Mouse (Mus musculus) limb, embryonic 10.5 days (tissue): ENCODE data around the gene Flot1. TPM values are rescaled to one million over a fixed set of nuclear protein-coding genes. Genes with fewer than 3 reads are reported as not detected.

Experiments used
- DNase-seq: peaks from one replicate; pipeline ENCODE4 v3.0.0-alpha.2; 2017; ENCODE audit warnings: low spot score
- H3K27ac ChIP-seq: fragments of 300-500 bp; sonication (generic); 2 replicates; pipeline ENCODE4 v1.5.1; 2016; ENCODE audit warnings: mild to moderate bottlenecking
- H3K27me3 ChIP-seq: fragments of 300-500 bp; sonication (generic); 2 replicates; pipeline ENCODE4 v1.6.1; 2016; ENCODE audit warnings: low read depth, mild to moderate bottlenecking; ENCODE audit not compliant: poor library complexity, severe bottlenecking
- H3K36me3 ChIP-seq: fragments of 300-500 bp; sonication (generic); 2 replicates; pipeline ENCODE4 v1.6.1; 2016; ENCODE audit warnings: mild to moderate bottlenecking, moderate library complexity
- H3K4me1 ChIP-seq: fragments of 300-500 bp; sonication (generic); 2 replicates; pipeline ENCODE4 v1.6.1; 2016
- H3K4me3 ChIP-seq: fragments of 300-500 bp; sonication (generic); 2 replicates; pipeline ENCODE4 v1.5.1; 2016; ENCODE audit warnings: mild to moderate bottlenecking, moderate library complexity
- H3K9me3 ChIP-seq: fragments of 300-500 bp; sonication (generic); replicated peaks from 2 replicates; pipeline ENCODE4 v1.6.1; 2016; ENCODE audit warnings: mild to moderate bottlenecking
- WGBS: fragments of 180-500 bp; shearing (Covaris S2); methylation state at CpG from one replicate; pipeline ENCODE4 v1.1.7; 2016; 5-methylcytosine and 5-hydroxymethylcytosine counted together
- polyA plus RNA-seq: library from polyadenylated mRNA; unstranded; fragments of >200 nt; fragmentation: Nextera tagmentation; extraction: Ambion mirVana; gene quantifications from 2 replicates; pipeline ENCODE4 v1.2.1, GENCODE M21; 2016

Gene Flot1
- 43.0 and 49.7 TPM in 2 replicates for polyA plus RNA-seq

- peak within 1 kb of the TSS; percentile 78 for H3K4me3 ChIP-seq
- peaks cover 37% of the 10 kb centered on the region for H3K36me3 ChIP-seq
- H3K9me3 ChIP-seq: no peaks in the 10 kb centered on the region
- peak within 1 kb of the TSS; percentile 91 for H3K27ac ChIP-seq
- peak; percentile 96 for DNase-seq
- H3K27me3 ChIP-seq: peaks cover 21% of the 10 kb centered on the region
- WGBS: 0% methylated on average over 47 of the region's 47 CpGs
- H3K4me1 ChIP-seq: peaks cover 35% of the 10 kb centered on the region
Observed at GRCm38 (mm10) chr17:35822964-35823937, at the start of gene Flot1. Gene Flot1 (plus strand): TSS chr17:35823230.

DNA sequence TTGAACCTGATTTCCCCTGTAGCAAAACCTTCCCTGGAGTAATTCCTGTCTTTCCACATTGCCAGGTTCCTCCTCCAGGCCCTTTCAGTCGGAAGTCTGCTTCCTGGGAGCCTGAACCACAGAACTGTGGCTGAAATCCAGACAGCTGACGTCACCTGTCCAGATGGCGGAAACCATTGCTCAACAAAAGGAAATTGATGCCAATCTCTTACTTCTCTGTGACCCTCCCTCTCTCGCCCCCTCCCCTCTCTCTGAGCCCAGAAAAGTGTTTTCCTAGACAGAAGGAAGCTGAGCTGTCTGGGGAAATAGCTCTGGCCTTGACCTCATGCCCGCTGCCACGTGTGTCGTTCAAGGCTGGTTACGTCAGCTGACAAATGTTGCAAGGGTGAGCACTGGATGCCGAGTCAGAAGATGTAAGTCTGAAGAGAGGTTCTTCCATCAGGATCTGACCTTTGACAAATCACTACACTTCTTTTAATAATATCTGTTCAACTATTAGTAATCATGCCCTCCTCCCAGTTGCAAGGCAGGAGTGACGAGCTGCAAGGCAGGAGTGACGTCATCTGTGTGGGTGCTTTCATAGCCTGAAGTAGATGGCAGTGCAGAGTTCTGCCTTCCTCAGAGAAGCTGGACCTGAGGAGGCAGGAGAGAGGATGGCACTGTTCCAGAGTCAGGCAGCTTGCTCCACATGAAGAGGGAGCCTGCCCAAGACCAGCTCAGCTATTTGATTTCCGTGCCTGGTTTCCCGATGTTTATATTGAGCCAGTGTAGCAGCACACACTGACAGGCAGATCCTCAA, 46.0 kb upstream of the Flot1 start:
- no peaks in the 10 kb centered on the region for H3K9me3 ChIP-seq
- no peak for DNase-seq
- H3K4me3 ChIP-seq: no peak overlapping the region
- no peaks in the 10 kb centered on the region for H3K27me3 ChIP-seq
- WGBS: 70% methylated on average over 13 of the region's 13 CpGs
- H3K36me3 ChIP-seq: no peaks in the 10 kb centered on the region
- no peak overlapping the region for H3K27ac ChIP-seq
- 0 out of 2 replicates have a peak, but pooled peaks cover 6% of the 10 kb centered on the region for H3K4me1 ChIP-seq

- Histone ChIP-seq H3K36me3 (no peaks in the 10 kb centered on the region), H3K27ac (no peak overlapping the region), H3K4me1 (0 out of 2 replicates have a peak, but pooled peaks cover 6% of the 10 kb centered on the region), H3K27me3 (no peaks in the 10 kb centered on the region), H3K9me3 (no peaks in the 10 kb centered on the region), H3K4me3 (no peak overlapping the region)
- WGBS: 73% methylated on average over 6 of the region's 6 CpGs
- no peak for DNase-seq
Observed at GRCm38 (mm10) chr17:35778965-35779364, 44.1 kb upstream of the Flot1 start.

DNA sequence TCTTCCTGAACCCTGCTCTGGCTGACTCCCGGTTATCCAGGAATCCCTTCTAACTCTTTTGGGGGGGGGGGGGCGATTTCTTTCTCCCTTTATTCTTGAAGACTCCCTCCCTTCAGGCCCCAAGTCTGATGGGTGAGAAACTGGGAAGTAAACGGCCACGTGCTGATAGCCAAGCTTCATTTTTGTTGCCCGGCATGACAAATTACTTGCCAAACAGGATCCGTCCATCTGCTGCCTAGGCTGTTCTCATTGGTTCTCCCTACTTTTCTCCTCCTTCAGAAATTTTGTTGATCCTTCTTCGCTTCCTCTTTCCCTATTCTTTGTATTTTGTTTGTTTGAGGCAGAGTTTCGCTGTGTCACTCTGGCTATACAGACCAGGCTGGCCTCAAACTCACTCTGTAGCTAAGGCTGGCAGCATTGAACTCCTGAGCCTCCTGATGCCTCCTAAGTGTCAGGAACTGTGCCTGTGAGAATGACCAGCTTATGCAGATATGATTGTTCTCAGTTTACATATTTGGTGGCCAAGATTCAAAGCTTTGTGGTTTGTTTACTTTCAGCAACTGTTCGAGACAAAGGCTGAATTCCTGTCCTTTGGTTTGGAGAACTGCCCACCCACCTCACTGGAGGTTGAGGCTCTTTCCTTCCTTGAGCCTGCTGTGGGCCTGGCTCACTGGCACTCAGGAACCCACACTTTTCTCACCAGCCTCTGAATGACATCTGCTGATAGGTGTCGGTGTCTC, 43.4 kb upstream of the Flot1 start:
- Histone ChIP-seq H3K9me3 (no peaks in the 10 kb centered on the region), H3K36me3 (no peaks in the 10 kb centered on the region), H3K27ac (no peak overlapping the region), H3K4me1 (0 out of 2 replicates have a peak, but pooled peaks cover 6% of the 10 kb centered on the region), H3K27me3 (no peaks in the 10 kb centered on the region), H3K4me3 (no peak overlapping the region)
- WGBS: 68% methylated on average over 10 of the region's 10 CpGs
- DNase-seq: no peak

- H3K27ac ChIP-seq: no peak overlapping the region
- no peak for DNase-seq
- H3K4me1 ChIP-seq: 0 out of 2 replicates have a peak, but pooled peaks cover 6% of the 10 kb centered on the region
- no peak overlapping the region for H3K4me3 ChIP-seq
- WGBS: 94% methylated on average over 7 of the region's 7 CpGs
- no peaks in the 10 kb centered on the region for H3K27me3 ChIP-seq
- H3K36me3 ChIP-seq: no peaks in the 10 kb centered on the region
- H3K9me3 ChIP-seq: no peaks in the 10 kb centered on the region
Observed at GRCm38 (mm10) chr17:35780362-35780761, 42.7 kb upstream of the Flot1 start.

DNA sequence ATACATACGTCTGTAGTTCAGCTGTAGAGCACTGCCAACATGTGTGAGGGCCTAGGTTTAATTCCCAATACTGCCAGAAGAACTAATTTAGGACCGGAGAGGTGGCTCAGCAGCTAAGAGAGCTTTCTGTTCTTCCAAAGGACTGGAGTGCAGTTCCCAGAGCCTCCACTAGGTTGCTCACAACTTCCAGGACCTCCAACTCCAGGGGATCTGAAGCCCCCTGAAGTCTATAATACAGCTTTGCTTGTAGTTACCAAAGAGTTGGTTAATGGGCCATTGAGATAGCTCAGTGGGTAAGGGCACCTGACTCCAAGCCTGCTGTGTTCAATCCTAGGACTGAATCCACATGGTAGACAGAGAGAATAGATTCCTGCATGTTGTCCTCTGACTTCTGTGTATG, 40.6 kb upstream of the Flot1 start:
- WGBS: 71% methylated on average over 2 of the region's 2 CpGs
- no peak overlapping the region for H3K27ac ChIP-seq
- H3K9me3 ChIP-seq: no peaks in the 10 kb centered on the region
- no peaks in the 10 kb centered on the region for H3K36me3 ChIP-seq
- H3K4me1 ChIP-seq: no peaks in the 10 kb centered on the region
- no peak overlapping the region for H3K4me3 ChIP-seq
- DNase-seq: no peak
- H3K27me3 ChIP-seq: no peaks in the 10 kb centered on the region

DNA sequence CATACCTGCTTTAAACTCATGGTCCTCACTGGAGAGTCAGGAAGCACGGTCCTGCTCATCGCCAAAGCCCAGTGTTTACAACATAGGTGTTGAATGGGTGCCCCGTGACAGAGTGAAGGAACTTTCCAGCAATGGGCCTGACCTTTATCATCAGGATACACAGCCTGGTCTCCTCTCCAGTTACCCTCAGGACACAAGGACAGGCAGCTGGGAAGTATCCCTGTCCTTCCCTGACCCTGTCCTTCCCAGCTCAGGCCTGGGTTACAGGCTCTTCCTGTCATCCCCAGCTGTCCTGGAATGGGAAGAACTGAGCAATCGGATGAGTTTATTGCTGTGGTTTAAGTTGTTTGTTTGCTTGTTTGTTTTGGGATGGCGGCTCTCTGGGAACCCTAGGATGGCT, 40.1 kb upstream of the Flot1 start:
- no peak overlapping the region for H3K4me3 ChIP-seq
- H3K4me1 ChIP-seq: no peaks in the 10 kb centered on the region
- 82% methylated on average over 5 of the region's 5 CpGs for WGBS
- no peak overlapping the region for H3K27ac ChIP-seq
- no peak for DNase-seq
- H3K9me3 ChIP-seq: no peaks in the 10 kb centered on the region
- H3K36me3 ChIP-seq: no peaks in the 10 kb centered on the region
- H3K27me3 ChIP-seq: no peaks in the 10 kb centered on the region

DNA sequence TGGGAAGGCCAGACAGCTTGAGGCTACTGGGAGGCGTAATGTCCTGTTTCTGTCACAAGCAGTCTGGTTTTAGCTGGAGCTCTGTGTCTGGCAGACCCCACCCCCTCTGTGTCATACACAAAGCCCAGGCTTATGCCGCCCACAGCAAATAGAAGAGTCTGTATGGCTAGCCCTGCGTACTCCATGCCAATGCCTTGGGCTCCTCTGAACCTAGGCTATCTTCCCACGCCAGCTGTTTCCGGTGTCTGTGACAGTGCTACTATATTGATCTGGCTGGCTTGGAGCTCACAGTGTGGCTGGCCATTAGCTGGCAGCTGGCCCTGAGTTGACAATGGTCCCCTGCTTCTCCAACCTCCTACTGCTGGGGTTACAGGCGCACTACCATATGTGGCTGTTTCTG, 39.1 kb upstream of the Flot1 start:
- H3K4me3 ChIP-seq: no peak overlapping the region
- H3K36me3 ChIP-seq: no peaks in the 10 kb centered on the region
- DNase-seq: no peak
- H3K27me3 ChIP-seq: no peaks in the 10 kb centered on the region
- H3K4me1 ChIP-seq: no peaks in the 10 kb centered on the region
- H3K9me3 ChIP-seq: no peaks in the 10 kb centered on the region
- H3K27ac ChIP-seq: no peak overlapping the region
- 84% methylated on average over 6 of the region's 6 CpGs for WGBS

DNA sequence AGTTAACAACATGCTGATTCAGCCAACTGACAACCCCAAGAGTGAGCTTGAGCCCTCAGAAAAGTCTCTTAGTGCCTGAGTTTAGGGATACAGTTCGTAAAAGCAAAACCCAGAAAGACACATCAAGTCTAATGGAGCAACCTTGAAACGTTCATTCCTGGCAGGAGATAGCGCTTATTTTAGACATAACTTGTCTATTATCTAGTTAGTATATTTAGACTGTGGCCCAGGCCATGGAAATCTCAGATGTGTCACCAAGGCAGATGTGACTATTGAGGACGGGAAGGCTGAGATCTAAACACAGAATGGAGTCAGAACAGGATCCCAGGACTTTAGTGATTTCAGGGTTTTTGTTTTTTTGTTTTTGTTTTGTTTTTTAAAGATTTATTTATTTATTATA, 37.9 kb upstream of the Flot1 start:
- WGBS: 88% methylated on average over 4 of the region's 4 CpGs
- no peak overlapping the region for H3K27ac ChIP-seq

DNA sequence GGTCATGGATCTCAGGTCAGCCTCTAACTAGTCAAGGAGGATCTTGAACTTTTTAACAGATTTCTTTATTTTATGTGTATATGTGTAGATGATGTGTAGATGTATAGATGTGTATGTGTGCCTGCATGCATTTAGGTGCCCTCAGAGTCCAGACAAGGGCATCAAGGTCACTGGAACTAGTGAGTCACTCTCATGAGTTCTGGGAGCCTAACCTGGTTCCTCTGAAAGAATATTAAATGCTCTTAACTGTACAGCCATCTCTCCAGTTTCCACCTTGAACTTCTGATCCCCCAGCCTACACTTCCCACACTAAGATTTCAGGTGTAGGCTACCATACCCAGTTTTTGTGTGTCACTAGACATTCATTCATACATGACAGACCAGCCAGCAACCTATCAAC, 35.5 kb upstream of the Flot1 start:
- Histone ChIP-seq H3K36me3 (no peaks in the 10 kb centered on the region), H3K4me3 (no peak overlapping the region), H3K27ac (no peak overlapping the region), H3K4me1 (no peaks in the 10 kb centered on the region), H3K27me3 (no peaks in the 10 kb centered on the region), H3K9me3 (no peaks in the 10 kb centered on the region)
- DNase-seq: no peak

More for the DNA sequence above, 37.9 kb upstream of the Flot1 start:
- Histone ChIP-seq H3K27me3 (no peaks in the 10 kb centered on the region), H3K4me1 (no peaks in the 10 kb centered on the region), H3K4me3 (no peak overlapping the region), H3K9me3 (no peaks in the 10 kb centered on the region), H3K36me3 (no peaks in the 10 kb centered on the region)
- no peak for DNase-seq

DNA sequence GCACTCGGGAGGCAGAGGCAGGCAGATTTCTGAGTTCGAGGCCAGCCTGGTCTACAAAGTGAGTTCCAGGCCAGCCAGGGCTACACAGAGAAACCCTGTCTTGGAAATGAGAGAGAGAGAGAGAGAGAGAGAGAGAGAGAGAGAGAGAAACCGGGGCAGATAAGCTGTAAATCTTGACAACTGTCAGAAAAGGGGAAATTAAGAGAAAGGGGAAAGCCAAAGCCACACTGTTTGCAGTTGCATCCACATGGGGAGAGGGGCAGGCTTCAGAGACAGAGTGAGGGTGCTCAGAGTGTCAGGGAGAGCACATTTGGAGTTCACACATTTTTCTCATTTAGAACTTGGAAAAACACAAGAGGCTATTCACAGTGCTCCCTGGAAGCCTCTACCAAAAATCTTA, 35.0 kb upstream of the Flot1 start:
- no peak overlapping the region for H3K4me3 ChIP-seq
- no peak overlapping the region for H3K27ac ChIP-seq
- no peak for DNase-seq
- no peaks in the 10 kb centered on the region for H3K36me3 ChIP-seq
- H3K4me1 ChIP-seq: no peaks in the 10 kb centered on the region
- H3K27me3 ChIP-seq: no peaks in the 10 kb centered on the region
- 72% methylated on average over 3 of the region's 3 CpGs for WGBS
- no peaks in the 10 kb centered on the region for H3K9me3 ChIP-seq

DNA sequence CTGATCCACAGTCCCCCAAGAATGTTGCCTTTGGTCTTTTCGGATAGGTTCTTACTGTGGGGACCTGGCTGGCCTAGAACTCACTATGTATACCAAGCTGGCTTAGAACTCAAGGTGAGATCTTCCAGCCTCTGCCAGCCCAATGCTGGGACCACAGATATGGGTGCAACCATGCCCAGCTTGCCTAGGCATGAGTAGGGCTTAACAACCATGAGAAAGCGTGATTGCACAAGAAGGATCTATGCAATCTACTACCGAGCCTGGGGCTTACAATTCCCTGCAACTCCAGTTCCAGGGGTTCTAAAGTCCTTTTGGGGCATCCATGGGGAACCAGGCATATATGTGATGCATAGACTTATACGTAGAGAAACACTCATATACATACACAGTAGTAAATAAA, 32.1 kb upstream of the Flot1 start:
- DNase-seq: no peak
- Histone ChIP-seq H3K4me1 (no peaks in the 10 kb centered on the region), H3K27ac (no peak overlapping the region), H3K36me3 (no peaks in the 10 kb centered on the region), H3K27me3 (no peaks in the 10 kb centered on the region), H3K4me3 (no peak overlapping the region), H3K9me3 (no peaks in the 10 kb centered on the region)
- WGBS: 90% methylated on average over 4 of the region's 4 CpGs
